Mouse (Mus musculus) heart, adult 11 months (tissue): Measurements from ENCODE around the gene Nox3.
A peak's percentile ranks its signal among the peaks of the same experiment; 100 is the strongest.

Source experiments
- DNase-seq: peaks from one replicate; pipeline ENCODE4 v3.0.0; 2022

Nox3 gene

GRCm38 (mm10) chr17:3696161-3696560 lies at the start of gene Nox3:
Nox3 (minus strand) TSS chr17:3696261.
- DNase-seq: no peak

DNA sequence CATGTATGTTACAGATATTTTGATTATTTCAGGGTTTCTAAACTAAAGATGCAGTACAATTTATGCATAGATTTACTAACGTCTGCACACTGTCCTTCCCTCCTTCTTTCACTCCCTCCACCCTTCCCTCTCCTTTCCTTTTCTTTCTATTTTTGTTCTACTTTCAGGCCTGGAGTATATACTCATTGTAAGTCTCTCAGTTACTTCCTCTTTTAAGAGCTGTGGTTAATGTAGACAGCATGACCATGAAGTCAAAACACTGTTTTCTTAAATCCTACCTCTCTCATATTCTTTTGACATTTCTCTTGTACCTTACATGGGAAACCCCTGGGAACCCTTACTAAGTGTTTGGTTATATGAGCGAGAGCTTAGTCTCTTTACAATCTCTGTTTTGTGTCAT lies 48.3 kb upstream of the Nox3 start:
- DNase-seq: no peak

DNA sequence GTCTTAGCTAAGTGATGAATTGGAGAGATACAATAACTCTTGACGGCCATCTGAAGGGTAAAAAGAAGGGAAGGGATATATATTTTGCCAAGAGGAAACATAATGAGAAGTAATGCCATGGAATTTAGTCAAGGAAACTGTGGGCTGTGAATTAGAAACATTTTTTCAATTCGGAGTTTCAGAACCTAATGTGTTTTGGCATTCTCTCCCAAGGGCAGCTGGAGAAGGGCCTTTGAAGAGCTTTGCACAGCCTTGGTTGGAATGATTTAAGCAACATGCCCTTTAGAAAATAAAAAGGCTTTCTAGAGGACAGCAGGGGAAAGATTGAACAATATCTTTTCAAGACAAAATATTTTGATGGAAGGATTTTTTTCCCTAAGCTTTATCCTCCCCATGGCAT lies 40.9 kb upstream of the Nox3 start:
- no peak for DNase-seq

DNA sequence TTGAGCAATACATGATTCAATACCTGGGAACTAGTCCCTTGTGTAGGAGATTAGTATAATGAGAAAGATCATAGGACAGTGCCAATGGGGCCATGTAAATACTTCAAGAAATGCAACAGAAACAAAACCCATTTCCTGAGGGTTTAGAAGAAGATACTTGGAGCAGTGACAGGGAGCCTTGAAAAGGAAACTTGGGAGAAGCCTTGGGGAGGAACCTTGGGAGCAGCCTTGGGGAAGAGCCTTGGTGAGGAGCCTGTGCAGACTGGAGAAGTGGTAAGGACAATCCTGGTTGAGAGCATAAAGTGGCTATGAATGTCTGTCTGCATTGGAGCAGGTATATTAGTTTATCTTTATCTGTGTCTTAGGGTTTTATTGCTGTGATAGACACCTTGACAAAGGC lies 38.2 kb upstream of the Nox3 start:
- DNase-seq: no peak

- DNase-seq: no peak
These were observed 9.4 kb upstream of the Nox3 start for GRCm38 (mm10) chr17:3705350-3705930.

- no peak for DNase-seq
These were observed 6.3 kb upstream of the Nox3 start for GRCm38 (mm10) chr17:3702320-3702719.

- DNase-seq: no peak
These were observed 3.2 kb downstream of the Nox3 start for GRCm38 (mm10) chr17:3692817-3693216.

GRCm38 (mm10) chr17:3690499-3691258 lies 5.4 kb downstream of the Nox3 start:
- peak; percentile 92 for DNase-seq

- no peak for DNase-seq
These were observed 12.4 kb downstream of the Nox3 start for GRCm38 (mm10) chr17:3683662-3684061.

GRCm38 (mm10) chr17:3669226-3669625 lies 26.8 kb downstream of the Nox3 start:
- DNase-seq: no peak

GRCm38 (mm10) chr17:3667287-3667686 lies 28.8 kb downstream of the Nox3 start:
- DNase-seq: no peak

- DNase-seq: no peak
These were observed 30.7 kb downstream of the Nox3 start for GRCm38 (mm10) chr17:3665321-3665720.

DNA sequence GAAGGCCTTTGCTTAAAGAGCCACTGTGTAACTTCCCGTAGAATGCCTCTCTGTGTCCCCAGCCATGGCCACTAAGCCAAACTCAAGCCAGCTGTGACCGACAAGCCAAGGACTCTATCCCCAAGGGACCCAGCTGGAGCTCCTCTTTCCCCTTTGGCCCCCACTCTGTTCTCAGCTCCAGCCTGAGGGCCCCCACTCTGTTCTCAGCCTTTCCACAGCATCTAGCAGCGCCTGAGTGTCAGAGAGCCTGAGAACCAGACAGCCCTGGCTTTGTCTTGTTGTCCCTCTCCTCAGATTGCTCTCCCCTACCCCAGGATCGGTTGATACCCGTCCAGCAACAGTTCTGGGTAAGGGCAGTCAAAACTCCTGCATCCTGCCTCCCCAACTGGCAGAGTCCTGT lies 36.6 kb downstream of the Nox3 start:
- peak; percentile 93 for DNase-seq

DNA sequence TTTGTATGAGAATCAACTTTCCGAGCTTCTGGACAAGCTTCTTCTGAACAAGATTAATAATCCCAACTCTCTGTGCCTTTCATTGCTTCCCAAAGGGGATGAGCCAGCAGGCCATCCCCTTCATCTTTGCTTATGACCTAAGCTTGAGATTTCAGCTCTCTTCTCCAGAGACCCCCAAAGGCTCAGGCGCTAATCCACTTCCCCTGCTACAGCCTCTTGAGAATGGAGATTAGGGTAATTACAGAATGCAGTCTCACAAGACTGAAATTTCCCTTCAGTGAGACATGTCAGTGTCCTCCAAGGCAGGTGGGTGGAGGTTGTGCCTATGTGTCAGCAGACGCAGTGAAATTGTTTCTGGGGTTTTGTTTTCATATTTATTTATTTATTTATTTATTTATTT lies 45.7 kb downstream of the Nox3 start:
- peak; percentile 62 for DNase-seq

GRCm38 (mm10) chr17:3643582-3643981 lies 52.5 kb downstream of the Nox3 start:
- no peak for DNase-seq

DNA sequence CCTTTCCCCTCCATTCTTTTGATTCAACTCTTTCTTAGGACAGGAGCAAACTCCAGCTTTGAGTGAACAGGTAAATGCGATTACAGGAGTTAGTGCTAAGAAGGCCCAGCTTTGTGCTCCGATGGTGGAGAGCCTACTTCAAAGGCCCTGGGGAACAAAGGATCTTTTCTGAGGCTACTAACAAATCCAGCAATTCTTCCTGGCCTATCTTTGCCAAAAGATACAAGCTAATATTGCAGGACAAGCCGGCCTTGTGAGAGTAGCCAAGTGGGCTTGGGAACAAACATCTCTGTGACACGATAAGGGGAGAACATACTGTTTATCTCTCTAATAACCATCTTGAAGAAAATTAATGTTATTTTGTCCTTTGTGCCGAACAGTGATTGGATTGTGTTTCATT lies 54.6 kb downstream of the Nox3 start:
- peak; percentile 90 for DNase-seq

DNA sequence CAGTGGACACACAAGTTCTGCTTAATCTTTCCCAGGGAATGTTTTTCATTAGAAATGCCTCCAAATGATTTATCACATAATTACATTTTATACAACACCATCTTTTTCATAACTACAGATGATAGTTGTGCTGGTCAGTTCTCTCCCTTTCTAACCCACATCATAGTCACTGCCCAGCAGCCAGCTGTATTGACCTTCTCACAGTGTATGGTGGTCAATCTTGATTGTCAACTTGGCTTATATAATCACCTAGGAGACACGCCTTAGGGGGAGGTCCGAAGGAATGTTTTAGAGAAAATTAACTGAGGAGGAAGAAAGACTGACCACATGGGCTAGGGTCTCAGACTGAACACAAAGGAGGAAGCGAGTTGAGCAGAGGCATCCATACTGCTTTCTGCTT lies 57.3 kb downstream of the Nox3 start:
- DNase-seq: no peak

- DNase-seq: no peak
These were observed 63.6 kb downstream of the Nox3 start for GRCm38 (mm10) chr17:3632501-3632900.

- DNase-seq: no peak
These were observed 79.5 kb downstream of the Nox3 start for GRCm38 (mm10) chr17:3616329-3617216.

- DNase-seq: no peak
These were observed 80.5 kb downstream of the Nox3 start for GRCm38 (mm10) chr17:3615553-3615952.

GRCm38 (mm10) chr17:3611781-3612075 lies 84.3 kb downstream of the Nox3 start:
- no peak for DNase-seq

DNA sequence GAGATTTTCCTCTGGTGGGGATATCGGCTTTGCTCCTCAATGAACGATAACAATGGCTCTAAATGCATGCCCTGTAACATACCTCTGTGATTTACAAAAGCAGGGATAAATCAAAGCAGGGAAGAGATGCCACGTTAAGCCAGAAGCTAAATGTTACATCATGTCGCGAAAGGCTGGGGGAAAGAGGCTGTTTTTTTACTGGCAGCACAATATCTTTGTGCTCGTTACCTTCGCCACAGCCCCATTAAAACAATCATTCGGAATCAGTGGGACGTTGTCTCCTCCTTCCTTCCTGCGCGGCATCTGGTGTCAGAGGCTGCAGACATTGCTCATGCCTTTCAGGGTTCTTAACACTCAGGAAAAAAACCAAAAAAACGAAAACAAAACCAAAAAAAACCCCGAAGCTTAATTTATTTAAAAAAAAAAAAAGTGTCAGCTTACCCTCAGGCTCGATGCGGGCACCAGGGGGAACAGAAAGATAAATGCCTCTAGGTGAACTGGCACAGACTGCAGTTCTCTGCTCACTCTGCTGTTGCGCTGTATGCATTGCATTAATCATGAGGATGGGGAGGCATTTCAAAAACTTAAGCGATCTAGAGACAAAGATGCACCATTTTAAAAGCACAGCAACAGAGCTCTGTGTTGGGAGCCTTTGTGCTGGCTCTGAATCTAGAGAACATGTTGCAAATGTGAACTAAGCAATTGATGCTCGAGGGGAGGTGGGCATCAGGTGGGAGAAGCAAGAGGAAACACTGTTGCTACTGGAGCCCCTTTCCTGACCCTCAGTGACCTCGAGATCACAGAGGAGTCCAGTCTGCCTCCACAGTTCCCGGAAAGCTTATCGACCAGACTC lies 84.9 kb downstream of the Nox3 start:
- DNase-seq: no peak

DNA sequence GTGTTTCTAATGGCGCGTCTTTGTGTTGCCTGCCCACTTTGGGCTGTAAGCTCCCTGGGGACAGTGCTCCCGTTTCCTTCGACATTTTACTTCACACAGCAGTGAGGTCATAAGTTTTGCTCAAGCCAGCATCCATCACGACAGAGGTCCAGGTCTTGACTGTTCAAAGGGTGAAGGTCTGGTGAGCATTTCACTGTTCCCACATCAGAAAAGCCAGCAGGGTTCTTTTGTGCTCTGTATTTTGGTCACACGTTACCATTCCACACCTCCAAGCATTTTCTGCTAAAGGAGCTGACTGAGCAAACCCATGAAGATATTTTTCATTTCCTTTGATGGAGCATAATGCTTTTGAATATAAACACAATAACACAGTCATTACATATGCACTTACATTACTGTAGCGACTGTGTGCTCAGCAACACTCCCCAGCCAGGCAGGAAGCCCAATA lies 85.7 kb downstream of the Nox3 start:
- no peak for DNase-seq
